9 mouse cellular contexts compared by ENCODE assay signal in genomic region chr12:17000628-17001027, GRCm38 (mm10). TPM values are rescaled to one million over a fixed set of nuclear protein-coding genes. Genes with fewer than 3 reads are reported as not detected.
DNase-seq lines count a peak whose midpoint lies in the region; ATAC-seq and TF ChIP-seq lines count a peak whose summit lies in the region.
"Had no signal": no experiment of that assay in that cellular context is flagged by ENCODE, and none has a peak within 500 bp of the region (broad histone marks: within the 10 kb centered on the region; RNA-seq: fewer than 3 reads in every experiment).

No protein-coding gene starts in this region.

- no peak overlapping the region for H3K27ac ChIP-seq in embryonic facial prominence, embryonic 15.5 days (replicated peaks)
- no peak overlapping the region for H3K27ac ChIP-seq in lung, postnatal 0 days (ENCODE audit: low read length)
- H3K27ac ChIP-seq in left cerebral cortex, adult 2 months = no peak overlapping the region

- intact Hi-C loops in left cerebral cortex, adult 2 months (cut with DNase I) = no loop called here

- H3K9me3 ChIP-seq in embryonic facial prominence, embryonic 15.5 days (replicated peaks) = no peaks in the 10 kb centered on the region
- no peaks in the 10 kb centered on the region for H3K9me3 ChIP-seq in lung, postnatal 0 days (ENCODE audit: low read length)
- H3K9me3 ChIP-seq: stomach, embryonic 15.5 days had no signal

- ATAC-seq in CD4-positive, CD25-positive, alpha-beta regulatory T cell, adult 4 months = no peak
- ATAC-seq in embryonic facial prominence, embryonic 15.5 days (ENCODE audit: insufficient number of reproducible peaks, low FRiP score, low TSS enrichment, low read depth) = no peak
- no peak for ATAC-seq in lung, postnatal 0 days

- 59% methylated on average over 6 of the region's 6 CpGs for WGBS in embryonic facial prominence, embryonic 15.5 days
- WGBS in lung, postnatal 0 days = 41% methylated on average over 6 of the region's 6 CpGs

- H3K27me3 ChIP-seq in embryonic facial prominence, embryonic 15.5 days = 0 out of 2 replicates have a peak, but pooled peaks cover 4% of the 10 kb centered on the region
- 0 out of 2 replicates have a peak, but pooled peaks cover 6% of the 10 kb centered on the region for H3K27me3 ChIP-seq in lung, postnatal 0 days (replicated peaks; ENCODE audit: insufficient read depth, low read length)

- peak; percentile 36 for DNase-seq in CD4-positive, CD25-positive, alpha-beta regulatory T cell, adult 2 months (ENCODE audit: low read depth, low spot score)
- peak; percentile 93 for DNase-seq in 416B (ENCODE audit: low read depth)
- peak; percentile 34 for DNase-seq in lung, postnatal 0 days (ENCODE audit: low spot score)
- no peak for DNase-seq in left cerebral cortex, adult 2 months (ENCODE audit: extremely low spot score in 1 of 2, low spot score in 2 of 2)
- no peak for DNase-seq in right cerebral cortex, postnatal 10 days (ENCODE audit: low spot score in 2 of 2)
- DNase-seq in layer of hippocampus, adult 18-20 months (ENCODE audit: low spot score in 2 of 2) = no peak

- no peak for TF ChIP-seq CTCF in lung, postnatal 0 days (IDR thresholded peaks at IDR 0.05)
- no peak for TF ChIP-seq CTCF in left cerebral cortex, adult 2 months (IDR thresholded peaks at IDR 0.05)

- no peaks in the 10 kb centered on the region for H3K36me3 ChIP-seq in embryonic facial prominence, embryonic 15.5 days
- H3K36me3 ChIP-seq in lung, postnatal 0 days (ENCODE audit: insufficient read depth, low read length) = no peaks in the 10 kb centered on the region
- H3K36me3 ChIP-seq: stomach, embryonic 15.5 days had no signal

- H3K4me1 ChIP-seq in embryonic facial prominence, embryonic 15.5 days = peaks cover 14% of the 10 kb centered on the region
- H3K4me1 ChIP-seq in lung, postnatal 0 days (ENCODE audit: insufficient read depth, low read depth, low read length) = peaks cover 8% of the 10 kb centered on the region

- H3K4me2 ChIP-seq in embryonic facial prominence, embryonic 15.5 days (replicated peaks) = peak overlapping the region; percentile 87
- H3K4me2 ChIP-seq in lung, postnatal 0 days (replicated peaks; ENCODE audit: low read depth, low read length) = no peak overlapping the region

- H3K4me3 ChIP-seq in embryonic facial prominence, embryonic 15.5 days (replicated peaks) = no peak overlapping the region
- no peak overlapping the region for H3K4me3 ChIP-seq in lung, postnatal 0 days (ENCODE audit: low read depth, low read length)
- no peak overlapping the region for H3K4me3 ChIP-seq in left cerebral cortex, adult 2 months

- H3K9ac ChIP-seq in embryonic facial prominence, embryonic 15.5 days = no peak overlapping the region
- no peak overlapping the region for H3K9ac ChIP-seq in lung, postnatal 0 days (replicated peaks; ENCODE audit: low read depth)

- TF ChIP-seq EP300 in lung, postnatal 0 days (IDR thresholded peaks at IDR 0.05) = no peak

RNA-seq across cellular contexts. Expression of gene Pqlc3, which starts 0.4 kb away (rescaled TPM):
- polyA plus RNA-seq in CD4-positive, CD25-positive, alpha-beta regulatory T cell, adult 4 months (2017; shearing (Covaris generic)) = 10 to 100 TPM; 73.7 to 86.4 TPM
- 17.7 and 20.1 TPM in 2 replicates for polyA plus RNA-seq in embryonic facial prominence, embryonic 15.5 days (2015; fragmentation: Nextera tagmentation; extraction: Ambion mirVana)
- 10.6 and 11.5 TPM in 2 replicates for polyA plus RNA-seq in lung, postnatal 0 days (2015; fragmentation: Nextera tagmentation; extraction: Ambion mirVana)
- 1 to 10 TPM; 1.2 to 1.3 TPM for total RNA-seq in left cerebral cortex, adult 2 months (2021)
- total RNA-seq in layer of hippocampus, adult 18-20 months (2021) = 1 to 10 TPM in 1 of 2 experiments, under 1 TPM in 1; 0.89 to 1.3 TPM

RNA-seq across cellular contexts. Expression of gene 2410004P03Rik, which starts 10.9 kb away (rescaled TPM):
- 1 to 10 TPM; 1.2 to 1.8 TPM for polyA plus RNA-seq in CD4-positive, CD25-positive, alpha-beta regulatory T cell, adult 4 months (2017; shearing (Covaris generic))
- 5.5 and 11.0 TPM in 2 replicates for polyA plus RNA-seq in embryonic facial prominence, embryonic 15.5 days (2015; fragmentation: Nextera tagmentation; extraction: Ambion mirVana)
- polyA plus RNA-seq in lung, postnatal 0 days (2015; fragmentation: Nextera tagmentation; extraction: Ambion mirVana) = 13.6 and 16.9 TPM in 2 replicates
- 1 to 10 TPM in 1 of 2 experiments, under 1 TPM in 1; 0.57 to 1.1 TPM for total RNA-seq in left cerebral cortex, adult 2 months (2021)
- 1 to 10 TPM in 1 of 2 experiments, under 1 TPM in 1; 0.99 to 1.8 TPM for total RNA-seq in layer of hippocampus, adult 18-20 months (2021)

Comparison
In these comparisons a context has a peak if more than half of its experiments do, and no peak if none do; other contexts are left out.
1. DNase-seq: peak in CD4-positive, CD25-positive, alpha-beta regulatory T cell, adult 2 months (single experiment), 416B (single experiment) and lung, postnatal 0 days (single experiment); none in left cerebral cortex, adult 2 months (0 of 2), right cerebral cortex, postnatal 10 days (0 of 2) and layer of hippocampus, adult 18-20 months (0 of 2).